Mouse (Mus musculus): Measurements from ENCODE around the gene Yipf2. TPM values are rescaled to one million over a fixed set of nuclear protein-coding genes. Genes with fewer than 3 reads are reported as not detected.
"Not testable (repeated sequence)": the region's sequence is repeated elsewhere in the genome, so short reads cannot be mapped to it uniquely, and the experiment has no call there.

Gene Yipf2
- polyA plus RNA-seq, 1 experiment: 35.9 TPM

- TF ChIP-seq POLR2A (IDR thresholded peaks at IDR 0.05; ENCODE audit: low read depth, low read length) (no peak; the same call in 1 of the 2 replicates), CTCF (IDR thresholded peaks at IDR 0.05; ENCODE audit: extremely low read depth, insufficient read length, insufficient replicate concordance, low read depth, low read length) (peak; percentile 67; the same call in 1 of the 2 replicates)
- Histone ChIP-seq H3K27ac (ENCODE audit: insufficient read depth, low read depth, low read length) (peak within 1 kb of the TSS; percentile 87), H3K4me1 (ENCODE audit: control insufficient read depth, insufficient read depth, insufficient read length, low read length) (peaks cover 6% of the 10 kb centered on the region; the same call in 1 of the 2 replicates), H3K27me3 (ENCODE audit: control insufficient read depth, insufficient read depth, low read length) (no peaks in the 10 kb centered on the region), H3K36me3 (ENCODE audit: control insufficient read depth, insufficient read depth, low read length) (no peaks in the 10 kb centered on the region), H3K4me3 (ENCODE audit: low read depth, low read length) (peak within 1 kb of the TSS; percentile 84)
- 24% methylated on average over 39 of the region's 52 CpGs for WGBS
Observed at GRCm38 (mm10) chr9:21546789-21547074, 45.9 kb downstream of the Yipf2 start, which contains the start of gene Carm1. Carm1 (plus strand) TSS chr9:21546894.

GRCm38 (mm10) chr9:21545916-21546788 is 46.5 kb downstream of the Yipf2 start:
- WGBS: under 1% methylated on average over 67 of the region's 67 CpGs
- H3K27me3 ChIP-seq (ENCODE audit: control insufficient read depth, insufficient read depth, low read length): no peaks in the 10 kb centered on the region
- peak overlapping the region; percentile 87 for H3K27ac ChIP-seq (ENCODE audit: insufficient read depth, low read depth, low read length)
- H3K4me3 ChIP-seq (ENCODE audit: low read depth, low read length): peak overlapping the region; percentile 72
- H3K4me1 ChIP-seq (ENCODE audit: control insufficient read depth, insufficient read depth, insufficient read length, low read length): peaks cover 6% of the 10 kb centered on the region; the same call in 1 of the 2 replicates
- TF ChIP-seq POLR2A (IDR thresholded peaks at IDR 0.05; ENCODE audit: low read depth, low read length) (peak; percentile 41; the same call in 1 of the 2 replicates), CTCF (IDR thresholded peaks at IDR 0.05; ENCODE audit: extremely low read depth, insufficient read length, insufficient replicate concordance, low read depth, low read length) (peak; percentile 13)
- H3K36me3 ChIP-seq (ENCODE audit: control insufficient read depth, insufficient read depth, low read length): no peaks in the 10 kb centered on the region

- Histone ChIP-seq H3K4me1 (ENCODE audit: control insufficient read depth, insufficient read depth, insufficient read length, low read length) (peaks cover 8% of the 10 kb centered on the region; the same call in 1 of the 2 replicates), H3K27ac (ENCODE audit: insufficient read depth, low read depth, low read length) (no peak overlapping the region; the same call in 1 of the 2 replicates), H3K36me3 (ENCODE audit: control insufficient read depth, insufficient read depth, low read length) (no peaks in the 10 kb centered on the region), H3K4me3 (ENCODE audit: low read depth, low read length) (peak overlapping the region; percentile 72), H3K27me3 (ENCODE audit: control insufficient read depth, insufficient read depth, low read length) (no peaks in the 10 kb centered on the region)
- TF ChIP-seq CTCF (IDR thresholded peaks at IDR 0.05; ENCODE audit: extremely low read depth, insufficient read length, insufficient replicate concordance, low read depth, low read length) (no peak), POLR2A (IDR thresholded peaks at IDR 0.05; ENCODE audit: low read depth, low read length) (no peak)
- 14% methylated on average over 9 of the region's 9 CpGs for WGBS
Observed at GRCm38 (mm10) chr9:21545351-21545915, 47.2 kb downstream of the Yipf2 start.

GRCm38 (mm10) chr9:21542001-21542400 is 50.6 kb downstream of the Yipf2 start:
- 93% methylated on average over 2 of the region's 2 CpGs for WGBS
- H3K4me3 ChIP-seq (ENCODE audit: low read depth, low read length); H3K36me3 ChIP-seq (ENCODE audit: control insufficient read depth, insufficient read depth, low read length); H3K27me3 ChIP-seq (ENCODE audit: control insufficient read depth, insufficient read depth, low read length); H3K4me1 ChIP-seq (ENCODE audit: control insufficient read depth, insufficient read depth, insufficient read length, low read length); H3K27ac ChIP-seq (ENCODE audit: insufficient read depth, low read depth, low read length): not testable (repeated sequence)

GRCm38 (mm10) chr9:21539981-21540753 is 52.5 kb downstream of the Yipf2 start:
- Histone ChIP-seq H3K36me3 (ENCODE audit: control insufficient read depth, insufficient read depth, low read length) (no peaks in the 10 kb centered on the region), H3K27ac (ENCODE audit: insufficient read depth, low read depth, low read length) (peak overlapping the region; percentile 49; the same call in 1 of the 2 replicates), H3K4me3 (ENCODE audit: low read depth, low read length) (no peak overlapping the region), H3K4me1 (ENCODE audit: control insufficient read depth, insufficient read depth, insufficient read length, low read length) (peaks cover 9% of the 10 kb centered on the region; the same call in 1 of the 2 replicates), H3K27me3 (ENCODE audit: control insufficient read depth, insufficient read depth, low read length) (no peaks in the 10 kb centered on the region)
- WGBS: 21% methylated on average over 7 of the region's 7 CpGs
- TF ChIP-seq CTCF (IDR thresholded peaks at IDR 0.05; ENCODE audit: extremely low read depth, insufficient read length, insufficient replicate concordance, low read depth, low read length) (no peak), POLR2A (IDR thresholded peaks at IDR 0.05; ENCODE audit: low read depth, low read length) (no peak)

Other genes with a start within 250 kb of the Yipf2 start
- 18.8 and 30.7 TPM in 2 replicates for gene Ilf3, start 225.0 kb downstream of the Yipf2 start, polyA plus RNA-seq (2012; rRNA removed)
- gene Qtrt1, start 181.0 kb downstream of the Yipf2 start, polyA plus RNA-seq (2012; rRNA removed): 30.1 and 32.8 TPM in 2 replicates
- 179 and 517 TPM in 2 replicates for gene Dnm2, start 167.9 kb downstream of the Yipf2 start, polyA plus RNA-seq (2012; rRNA removed)
- gene Tmed1, start 82.6 kb downstream of the Yipf2 start, polyA plus RNA-seq (2012; rRNA removed): 7.5 and 10.8 TPM in 2 replicates
- 1.2 and 1.4 TPM in 2 replicates for gene AB124611, start 66.7 kb downstream of the Yipf2 start, polyA plus RNA-seq (2012; rRNA removed)
- 31.7 and 63.4 TPM in 2 replicates for gene Carm1, start 45.9 kb downstream of the Yipf2 start, polyA plus RNA-seq (2012; rRNA removed)
- 11.0 and 14.7 TPM in 2 replicates for gene Timm29, start 106 bp downstream of the Yipf2 start, polyA plus RNA-seq (2012; rRNA removed)
- gene Smarca4, start 23.3 kb upstream of the Yipf2 start, polyA plus RNA-seq (2012; rRNA removed): 19.0 and 34.1 TPM in 2 replicates
- gene Ldlr, start 130.7 kb upstream of the Yipf2 start, polyA plus RNA-seq (2012; rRNA removed): 37.2 and 58.9 TPM in 2 replicates
- gene Spc24, start 167.5 kb upstream of the Yipf2 start, polyA plus RNA-seq (2012; rRNA removed): 11.0 and 22.6 TPM in 2 replicates
- gene Kank2, start 205.9 kb upstream of the Yipf2 start, polyA plus RNA-seq (2012; rRNA removed): 23.0 and 24.8 TPM in 2 replicates
- gene Angptl8, start 242.7 kb upstream of the Yipf2 start, polyA plus RNA-seq (2012; rRNA removed): 10.2 and 12.3 TPM in 2 replicates